Mouse (Mus musculus): ENCODE data around the gene Uqcrh. TPM values are rescaled to one million over a fixed set of nuclear protein-coding genes. Genes with fewer than 3 reads are reported as not detected.
A peak's percentile ranks its signal among the peaks of the same experiment; 100 is the strongest.

The Uqcrh gene
- total and polyA plus RNA-seq, 3 experiments: 31.1 to 455 (median 132) TPM

GRCm38 (mm10) chr4:116017902-116018746 lies 56.7 kb downstream of the Uqcrh start, which contains the start of gene Faah:
Faah (minus strand) TSS chr4:116017926.
- ATAC-seq (ENCODE audit: extremely low read depth, insufficient number of reproducible peaks, low FRiP score, poor library complexity, severe bottlenecking): no peak
- no peak for DNase-seq (ENCODE audit: low spot score)
- H3K36me3 ChIP-seq (replicated peaks): no peaks in the 10 kb centered on the region
- peaks cover 56% of the 10 kb centered on the region for H3K27me3 ChIP-seq (ENCODE audit: insufficient read depth, low read length)
- no peaks in the 10 kb centered on the region; the same call in 1 of the 2 replicates for H3K9me3 ChIP-seq (replicated peaks)
- peaks cover 12% of the 10 kb centered on the region for H3K4me1 ChIP-seq (ENCODE audit: insufficient read depth, low read depth, low read length)
- no peak for TF ChIP-seq POLR2AphosphoS5 (IDR thresholded peaks at IDR 0.05; ENCODE audit: insufficient replicate concordance, low read depth, low read length)
- no peak for TF ChIP-seq TAL1 (conservative IDR thresholded peaks at IDR 0.05; ENCODE audit: low read depth, low read length)
- TF ChIP-seq GATA1 (IDR thresholded peaks at IDR 0.05; ENCODE audit: borderline replicate concordance, low read length): no peak
- no peak for TF ChIP-seq CTCF (IDR thresholded peaks at IDR 0.05; ENCODE audit: low read depth, low read length)
- no peak for TF ChIP-seq GATA2 (IDR thresholded peaks at IDR 0.05; ENCODE audit: borderline replicate concordance, low read depth, low read length)
- H3K4me3 ChIP-seq (ENCODE audit: low read depth, low read length): peak within 1 kb of the TSS; percentile 50; the same call in 1 of the 2 replicates

- no peak for ATAC-seq (ENCODE audit: extremely low read depth, insufficient number of reproducible peaks, low FRiP score, poor library complexity, severe bottlenecking)
- Histone ChIP-seq H3K27me3 (ENCODE audit: insufficient read depth, low read length) (peaks cover 49% of the 10 kb centered on the region), H3K4me1 (ENCODE audit: insufficient read depth, low read depth, low read length) (peaks cover 12% of the 10 kb centered on the region), H3K9me3 (replicated peaks) (no peaks in the 10 kb centered on the region; the same call in 1 of the 2 replicates), H3K4me3 (ENCODE audit: low read depth, low read length) (peak overlapping the region; percentile 50; the same call in 1 of the 2 replicates), H3K36me3 (replicated peaks) (no peaks in the 10 kb centered on the region)
- peak; percentile 26 for DNase-seq (ENCODE audit: low spot score)
- TF ChIP-seq GATA2 (IDR thresholded peaks at IDR 0.05; ENCODE audit: borderline replicate concordance, low read depth, low read length): no peak
- no peak for TF ChIP-seq TAL1 (conservative IDR thresholded peaks at IDR 0.05; ENCODE audit: low read depth, low read length)
- no peak for TF ChIP-seq GATA1 (IDR thresholded peaks at IDR 0.05; ENCODE audit: borderline replicate concordance, low read length)
- no peak for TF ChIP-seq CTCF (IDR thresholded peaks at IDR 0.05; ENCODE audit: low read depth, low read length)
- no peak for TF ChIP-seq POLR2AphosphoS5 (IDR thresholded peaks at IDR 0.05; ENCODE audit: insufficient replicate concordance, low read depth, low read length)
Measured at GRCm38 (mm10) chr4:116017300-116017901, 57.5 kb downstream of the Uqcrh start.

Other genes with a start within 250 kb of the Uqcrh start
- gene Mob3c, start 247.0 kb downstream of the Uqcrh start, total RNA-seq (2014; fragmentation: Nextera tagmentation): 7.1 and 7.9 TPM in 2 replicates
- gene Mob3c, start 247.0 kb downstream of the Uqcrh start, total RNA-seq (2017): 16.7 and 20.9 TPM in 2 replicates
- 7.9 TPM in 2 replicates for gene Mob3c, start 247.0 kb downstream of the Uqcrh start, polyA plus RNA-seq (2012)
- gene Mknk1, start 235.9 kb downstream of the Uqcrh start, total RNA-seq (2014; fragmentation: Nextera tagmentation): 78.5 and 86.9 TPM in 2 replicates
- 78.7 and 111 TPM in 2 replicates for gene Mknk1, start 235.9 kb downstream of the Uqcrh start, total RNA-seq (2017)
- 34.9 and 39.8 TPM in 2 replicates for gene Mknk1, start 235.9 kb downstream of the Uqcrh start, polyA plus RNA-seq (2012)
- gene Kncn, start 190.7 kb downstream of the Uqcrh start, total RNA-seq (2014; fragmentation: Nextera tagmentation): not detected in 2 replicates
- gene Kncn, start 190.7 kb downstream of the Uqcrh start, total RNA-seq (2017): not detected in 2 replicates
- gene Kncn, start 190.7 kb downstream of the Uqcrh start, polyA plus RNA-seq (2012): not detected in 2 replicates
- not detected in 2 replicates for gene 6430628N08Rik, start 184.4 kb downstream of the Uqcrh start, total RNA-seq (2014; fragmentation: Nextera tagmentation)
- not detected in 2 replicates for gene 6430628N08Rik, start 184.4 kb downstream of the Uqcrh start, total RNA-seq (2017)
- not detected in 2 replicates for gene 6430628N08Rik, start 184.4 kb downstream of the Uqcrh start, polyA plus RNA-seq (2012)
- not detected in 2 replicates for gene Dmbx1, start 135.1 kb downstream of the Uqcrh start, total RNA-seq (2014; fragmentation: Nextera tagmentation)
- 0.06 and 0.11 TPM in 2 replicates for gene Dmbx1, start 135.1 kb downstream of the Uqcrh start, total RNA-seq (2017)
- 0.01 TPM in 1 of 2 replicates, not detected in the other for gene Dmbx1, start 135.1 kb downstream of the Uqcrh start, polyA plus RNA-seq (2012)
- 0.73 and 1.7 TPM in 2 replicates for gene Faah, start 57.1 kb downstream of the Uqcrh start, total RNA-seq (2014; fragmentation: Nextera tagmentation)
- gene Faah, start 57.1 kb downstream of the Uqcrh start, total RNA-seq (2017): 1.0 and 1.4 TPM in 2 replicates
- gene Faah, start 57.1 kb downstream of the Uqcrh start, polyA plus RNA-seq (2012): 0.46 and 0.78 TPM in 2 replicates
- gene Nsun4, start 21.2 kb downstream of the Uqcrh start, total RNA-seq (2014; fragmentation: Nextera tagmentation): 11.7 and 25.6 TPM in 2 replicates
- gene Nsun4, start 21.2 kb downstream of the Uqcrh start, total RNA-seq (2017): 13.6 and 14.6 TPM in 2 replicates
- gene Nsun4, start 21.2 kb downstream of the Uqcrh start, polyA plus RNA-seq (2012): 0.31 and 0.32 TPM in 2 replicates
- gene Lrrc41, start 198 bp upstream of the Uqcrh start, total RNA-seq (2014; fragmentation: Nextera tagmentation): 89.0 and 109 TPM in 2 replicates
- gene Lrrc41, start 198 bp upstream of the Uqcrh start, total RNA-seq (2017): 44.9 and 49.4 TPM in 2 replicates
- 36.3 and 55.8 TPM in 2 replicates for gene Lrrc41, start 198 bp upstream of the Uqcrh start, polyA plus RNA-seq (2012)
- 46.1 and 56.1 TPM in 2 replicates for gene Rad54l, start 48.6 kb upstream of the Uqcrh start, total RNA-seq (2014; fragmentation: Nextera tagmentation)
- 43.2 and 47.0 TPM in 2 replicates for gene Rad54l, start 48.6 kb upstream of the Uqcrh start, total RNA-seq (2017)
- 2.4 and 3.4 TPM in 2 replicates for gene Rad54l, start 48.6 kb upstream of the Uqcrh start, polyA plus RNA-seq (2012)
- 35.2 and 40.5 TPM in 2 replicates for gene Pomgnt1, start 48.8 kb upstream of the Uqcrh start, total RNA-seq (2014; fragmentation: Nextera tagmentation)
- 37.2 and 47.0 TPM in 2 replicates for gene Pomgnt1, start 48.8 kb upstream of the Uqcrh start, total RNA-seq (2017)
- 5.5 and 6.2 TPM in 2 replicates for gene Pomgnt1, start 48.8 kb upstream of the Uqcrh start, polyA plus RNA-seq (2012)
- 0.10 and 0.15 TPM in 2 replicates for gene Lurap1, start 76.3 kb upstream of the Uqcrh start, total RNA-seq (2014; fragmentation: Nextera tagmentation)
- gene Lurap1, start 76.3 kb upstream of the Uqcrh start, total RNA-seq (2017): 0.33 and 0.41 TPM in 2 replicates
- gene Lurap1, start 76.3 kb upstream of the Uqcrh start, polyA plus RNA-seq (2012): 0.01 TPM in 1 of 2 replicates, not detected in the other
- gene Tspan1, start 92.5 kb upstream of the Uqcrh start, total RNA-seq (2014; fragmentation: Nextera tagmentation): not detected in 2 replicates
- gene Tspan1, start 92.5 kb upstream of the Uqcrh start, total RNA-seq (2017): 0.05 and 0.06 TPM in 2 replicates
- not detected in 2 replicates for gene Tspan1, start 92.5 kb upstream of the Uqcrh start, polyA plus RNA-seq (2012)
- not detected in 2 replicates for gene 1700042G07Rik, start 98.3 kb upstream of the Uqcrh start, total RNA-seq (2014; fragmentation: Nextera tagmentation)
- not detected in 2 replicates for gene 1700042G07Rik, start 98.3 kb upstream of the Uqcrh start, total RNA-seq (2017)
- not detected in 2 replicates for gene 1700042G07Rik, start 98.3 kb upstream of the Uqcrh start, polyA plus RNA-seq (2012)
- 0.97 TPM in 1 of 2 replicates, not detected in the other for gene Gm49337, start 98.3 kb upstream of the Uqcrh start, total RNA-seq (2014; fragmentation: Nextera tagmentation)
- gene Gm49337, start 98.3 kb upstream of the Uqcrh start, total RNA-seq (2017): not detected in 2 replicates
- not detected in 2 replicates for gene Gm49337, start 98.3 kb upstream of the Uqcrh start, polyA plus RNA-seq (2012)
- 11.1 and 21.1 TPM in 2 replicates for gene Pik3r3, start 146.5 kb upstream of the Uqcrh start, total RNA-seq (2014; fragmentation: Nextera tagmentation)
- 24.7 and 25.4 TPM in 2 replicates for gene Pik3r3, start 146.5 kb upstream of the Uqcrh start, total RNA-seq (2017)
- 7.2 and 8.7 TPM in 2 replicates for gene Pik3r3, start 146.5 kb upstream of the Uqcrh start, polyA plus RNA-seq (2012)